Mouse (Mus musculus): ENCODE measurements around the gene Eaf1. TPM values are rescaled to one million over a fixed set of nuclear protein-coding genes. Genes with fewer than 3 reads are reported as not detected.
"Not testable (repeated sequence)": the region's sequence is repeated elsewhere in the genome, so short reads cannot be mapped to it uniquely, and the experiment has no call there.

The Eaf1 gene
- total and polyA plus RNA-seq, 2 experiments from 2014 or later = 4.0 to 22.4 TPM

DNA sequence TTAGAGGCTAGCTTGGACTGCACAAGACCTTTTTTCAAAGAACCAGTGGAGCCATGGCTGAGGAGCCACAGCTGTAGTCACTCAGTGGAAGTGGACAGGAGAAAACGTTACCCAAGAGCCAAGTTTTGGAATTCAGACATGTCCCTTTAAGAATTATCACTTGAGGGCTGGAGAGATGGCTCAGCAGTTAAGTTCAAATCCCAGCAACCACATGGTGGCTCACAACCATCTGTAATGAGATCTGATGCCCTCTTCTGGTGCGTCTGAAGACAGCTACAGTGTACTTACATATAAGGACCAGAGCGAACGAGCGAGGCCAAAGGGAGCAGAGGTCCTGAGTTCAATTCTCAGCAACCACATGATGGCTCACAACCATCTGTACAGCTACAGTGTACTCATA lies 32.0 kb upstream of the Eaf1 start:
- not testable (repeated sequence) for H3K4me3 ChIP-seq (ENCODE audit: low read depth, low read length); ATAC-seq (ENCODE audit: low FRiP score); H3K36me3 ChIP-seq (ENCODE audit: insufficient read depth, low read length); H3K27ac ChIP-seq (ENCODE audit: low read depth, low read length); H3K9ac ChIP-seq (replicated peaks; ENCODE audit: low read length, poor library complexity, severe bottlenecking); H3K4me2 ChIP-seq (ENCODE audit: low read depth, low read length, poor library complexity, severe bottlenecking); H3K27me3 ChIP-seq (ENCODE audit: insufficient read depth, low read length); H3K4me1 ChIP-seq (ENCODE audit: insufficient read depth, low read length); H3K9me3 ChIP-seq (ENCODE audit: low read length); DNase-seq (ENCODE audit: low spot score)
- WGBS = 75% methylated on average over 5 of the region's 5 CpGs
- TF ChIP-seq CTCF (IDR thresholded peaks at IDR 0.05) = 0 out of 2 replicates have a peak, but pooled peaks have one; percentile 18

DNA sequence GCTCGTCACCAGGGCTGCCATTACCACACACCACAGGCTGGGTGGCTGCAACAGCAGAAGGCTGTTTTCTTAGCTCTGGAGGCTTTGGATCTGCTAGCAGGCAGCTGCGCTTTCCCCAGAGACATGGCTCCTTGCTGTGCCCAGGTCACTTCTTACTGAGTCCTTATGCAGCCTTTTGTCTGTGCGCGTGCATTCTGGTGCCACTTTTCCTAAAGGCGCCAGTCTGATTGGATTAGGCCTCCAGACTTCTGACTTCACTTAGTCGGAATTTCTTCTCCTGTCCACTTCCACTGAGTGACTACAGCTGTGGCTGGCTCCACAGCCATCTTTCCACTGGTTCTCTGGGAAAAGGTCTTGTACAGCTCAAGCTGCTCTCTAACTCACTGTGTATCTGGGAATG lies 31.3 kb upstream of the Eaf1 start:
- DNase-seq (ENCODE audit: low spot score) = no peak
- Histone ChIP-seq H3K27me3 (ENCODE audit: insufficient read depth, low read length) (no peaks in the 10 kb centered on the region), H3K4me2 (ENCODE audit: low read depth, low read length, poor library complexity, severe bottlenecking) (no peak overlapping the region), H3K27ac (ENCODE audit: low read depth, low read length) (no peak overlapping the region), H3K9ac (replicated peaks; ENCODE audit: low read length, poor library complexity, severe bottlenecking) (no peak overlapping the region), H3K36me3 (ENCODE audit: insufficient read depth, low read length) (no peaks in the 10 kb centered on the region), H3K9me3 (ENCODE audit: low read length) (no peaks in the 10 kb centered on the region), H3K4me1 (ENCODE audit: insufficient read depth, low read length) (no peaks in the 10 kb centered on the region), H3K4me3 (ENCODE audit: low read depth, low read length) (no peak overlapping the region)
- TF ChIP-seq CTCF (IDR thresholded peaks at IDR 0.05) = no peak
- no peak for ATAC-seq (ENCODE audit: low FRiP score)
- 68% methylated on average over 6 of the region's 6 CpGs for whole genome bisulfite sequencing

- Histone ChIP-seq H3K4me1 (ENCODE audit: insufficient read depth, low read length) (no peaks in the 10 kb centered on the region), H3K36me3 (ENCODE audit: insufficient read depth, low read length) (no peaks in the 10 kb centered on the region), H3K27me3 (ENCODE audit: insufficient read depth, low read length) (no peaks in the 10 kb centered on the region), H3K4me3 (ENCODE audit: low read depth, low read length) (no peak overlapping the region), H3K9ac (replicated peaks; ENCODE audit: low read length, poor library complexity, severe bottlenecking) (no peak overlapping the region), H3K27ac (ENCODE audit: low read depth, low read length) (no peak overlapping the region), H3K9me3 (ENCODE audit: low read length) (no peaks in the 10 kb centered on the region), H3K4me2 (ENCODE audit: low read depth, low read length, poor library complexity, severe bottlenecking) (no peak overlapping the region)
- WGBS = 61% methylated on average over 8 of the region's 8 CpGs
- no peak for ATAC-seq (ENCODE audit: low FRiP score)
- peak; percentile 63 for TF ChIP-seq CTCF (IDR thresholded peaks at IDR 0.05)
- no peak for DNase-seq (ENCODE audit: low spot score)
Measured at GRCm38 (mm10) chr14:31464176-31464575, 30.0 kb upstream of the Eaf1 start.

- Histone ChIP-seq H3K4me2 (ENCODE audit: low read depth, low read length, poor library complexity, severe bottlenecking) (no peak overlapping the region), H3K9me3 (ENCODE audit: low read length) (no peaks in the 10 kb centered on the region), H3K9ac (replicated peaks; ENCODE audit: low read length, poor library complexity, severe bottlenecking) (no peak overlapping the region), H3K27me3 (ENCODE audit: insufficient read depth, low read length) (no peaks in the 10 kb centered on the region), H3K36me3 (ENCODE audit: insufficient read depth, low read length) (no peaks in the 10 kb centered on the region), H3K4me3 (ENCODE audit: low read depth, low read length) (no peak overlapping the region), H3K4me1 (ENCODE audit: insufficient read depth, low read length) (no peaks in the 10 kb centered on the region), H3K27ac (ENCODE audit: low read depth, low read length) (no peak overlapping the region)
- WGBS = 63% methylated on average over 4 of the region's 4 CpGs
- ATAC-seq (ENCODE audit: low FRiP score) = no peak
- no peak for DNase-seq (ENCODE audit: low spot score)
- TF ChIP-seq CTCF (IDR thresholded peaks at IDR 0.05) = peak; percentile 13; the same call in 1 of the 2 replicates
Measured at GRCm38 (mm10) chr14:31469711-31470110, 24.5 kb upstream of the Eaf1 start.

DNA sequence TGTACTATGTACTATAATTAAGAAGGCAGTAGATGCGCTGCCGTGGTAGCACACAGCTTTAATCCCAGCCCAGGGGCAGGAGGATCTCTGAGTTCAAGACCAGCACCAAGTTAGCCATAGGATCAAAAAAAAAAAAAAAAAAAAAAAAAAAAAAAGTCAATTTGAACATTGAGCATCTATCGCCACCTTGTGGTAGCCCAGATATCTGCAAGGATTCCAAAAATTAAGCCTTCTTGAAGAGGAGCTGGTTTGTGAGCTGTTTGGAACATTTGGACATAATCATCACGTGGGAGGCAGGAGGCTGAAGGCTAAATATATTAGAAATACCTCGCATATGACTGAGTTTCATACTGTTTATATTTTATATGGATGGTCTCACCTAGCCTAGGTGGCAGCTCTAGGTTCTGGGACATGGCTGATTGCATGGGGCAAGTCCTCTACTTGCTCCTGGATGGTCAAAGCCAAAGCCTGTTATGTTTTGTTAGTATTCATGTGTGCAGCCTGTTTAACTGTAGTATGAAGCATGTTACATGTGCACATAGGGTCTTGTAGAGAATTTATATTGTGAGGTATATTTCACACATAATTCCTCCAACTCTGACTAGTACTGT lies 21.6 kb upstream of the Eaf1 start:
- H3K27ac ChIP-seq (ENCODE audit: low read depth, low read length) = no peak overlapping the region
- TF ChIP-seq CTCF (IDR thresholded peaks at IDR 0.05) = peak; percentile 87
- no peaks in the 10 kb centered on the region for H3K4me1 ChIP-seq (ENCODE audit: insufficient read depth, low read length)
- ATAC-seq (ENCODE audit: low FRiP score) (no peak), DNase-seq (ENCODE audit: low spot score) (peak; percentile 83)
- no peak overlapping the region for H3K4me3 ChIP-seq (ENCODE audit: low read depth, low read length)
- H3K9ac ChIP-seq (replicated peaks; ENCODE audit: low read length, poor library complexity, severe bottlenecking) = no peak overlapping the region
- H3K4me2 ChIP-seq (ENCODE audit: low read depth, low read length, poor library complexity, severe bottlenecking) = no peak overlapping the region
- WGBS = 4% methylated on average over 5 of the region's 5 CpGs
- no peaks in the 10 kb centered on the region for H3K36me3 ChIP-seq (ENCODE audit: insufficient read depth, low read length)
- no peaks in the 10 kb centered on the region for H3K27me3 ChIP-seq (ENCODE audit: insufficient read depth, low read length)
- H3K9me3 ChIP-seq (ENCODE audit: low read length) = no peaks in the 10 kb centered on the region

- Histone ChIP-seq H3K36me3 (ENCODE audit: insufficient read depth, low read length) (peaks cover 2% of the 10 kb centered on the region; the same call in 1 of the 2 replicates), H3K27me3 (ENCODE audit: insufficient read depth, low read length) (no peaks in the 10 kb centered on the region), H3K4me3 (ENCODE audit: low read depth, low read length) (no peak overlapping the region), H3K27ac (ENCODE audit: low read depth, low read length) (no peak overlapping the region), H3K9ac (replicated peaks; ENCODE audit: low read length, poor library complexity, severe bottlenecking) (no peak overlapping the region), H3K4me2 (ENCODE audit: low read depth, low read length, poor library complexity, severe bottlenecking) (no peak overlapping the region), H3K4me1 (ENCODE audit: insufficient read depth, low read length) (no peaks in the 10 kb centered on the region), H3K9me3 (ENCODE audit: low read length) (no peaks in the 10 kb centered on the region)
- ATAC-seq (ENCODE audit: low FRiP score) (no peak), DNase-seq (ENCODE audit: low spot score) (no peak)
- TF ChIP-seq CTCF (IDR thresholded peaks at IDR 0.05) = peak; percentile 38
- 93% methylated on average over 2 of the region's 2 CpGs for WGBS
Measured at GRCm38 (mm10) chr14:31473297-31473696, 20.9 kb upstream of the Eaf1 start.

Data from midbrain, postnatal 0 days (tissue).